Mouse (Mus musculus): ENCODE results near the gene Tenm3.
A peak's percentile ranks its signal among the peaks of the same experiment; 100 is the strongest.

Tenm3 gene

GRCm38 (mm10) chr8:48511137-48511536 is 332.6 kb downstream of the Tenm3 start:
- DNase-seq = peak; percentile 38 to 44

GRCm38 (mm10) chr8:48508641-48509599 is 334.8 kb downstream of the Tenm3 start:
- peak; percentile 76 to 83 for DNase-seq

GRCm38 (mm10) chr8:48507719-48508501 is 335.8 kb downstream of the Tenm3 start:
- no peak for DNase-seq

- DNase-seq = no peak
Measured at GRCm38 (mm10) chr8:48492491-48492890, 351.3 kb downstream of the Tenm3 start.

- DNase-seq = no peak
Measured at GRCm38 (mm10) chr8:48490635-48491165, 353.1 kb downstream of the Tenm3 start.

GRCm38 (mm10) chr8:48489936-48490634 is 353.7 kb downstream of the Tenm3 start:
- DNase-seq = no peak

GRCm38 (mm10) chr8:48489417-48489816 is 354.3 kb downstream of the Tenm3 start:
- DNase-seq = no peak

GRCm38 (mm10) chr8:48488809-48489208 is 354.9 kb downstream of the Tenm3 start:
- DNase-seq = no peak

GRCm38 (mm10) chr8:48484143-48484542 is 359.6 kb downstream of the Tenm3 start:
- DNase-seq = no peak

GRCm38 (mm10) chr8:48481709-48482671 is 361.8 kb downstream of the Tenm3 start:
- no peak for DNase-seq

- DNase-seq = no peak
Measured at GRCm38 (mm10) chr8:48477371-48477935, 366.3 kb downstream of the Tenm3 start.

GRCm38 (mm10) chr8:48476896-48477295 is 366.9 kb downstream of the Tenm3 start:
- no peak for DNase-seq

- no peak for DNase-seq
Measured at GRCm38 (mm10) chr8:48467633-48468032, 376.1 kb downstream of the Tenm3 start.

GRCm38 (mm10) chr8:48458373-48458772 is 385.4 kb downstream of the Tenm3 start:
- DNase-seq = peak; percentile 79 to 87

GRCm38 (mm10) chr8:48456328-48457124 is 387.2 kb downstream of the Tenm3 start:
- DNase-seq = no peak

- DNase-seq = no peak
Measured at GRCm38 (mm10) chr8:48451247-48451635, 392.5 kb downstream of the Tenm3 start.

GRCm38 (mm10) chr8:48450397-48451246 is 393.1 kb downstream of the Tenm3 start:
- DNase-seq = no peak

GRCm38 (mm10) chr8:48449625-48450024 is 394.1 kb downstream of the Tenm3 start:
- no peak for DNase-seq

- no peak for DNase-seq
Measured at GRCm38 (mm10) chr8:48445690-48446089, 398.1 kb downstream of the Tenm3 start.

Data from cerebellum, postnatal 10 days (tissue).